Comparison of ENCODE assay signal across 14 mouse cellular contexts in genomic region chr7:89559105-89559504, GRCm38 (mm10). TPM values are rescaled to one million over a fixed set of nuclear protein-coding genes. Genes with fewer than 3 reads are reported as not detected.
"Had no signal": no experiment of that assay in that cellular context is flagged by ENCODE, and none has a peak within 500 bp of the region (broad histone marks: within the 10 kb centered on the region; RNA-seq: fewer than 3 reads in every experiment).

No protein-coding gene starts in this region.

- H3K27me3 ChIP-seq: limb, embryonic 13.5 days; liver, embryonic 12.5 days; liver, embryonic 15.5 days; lung, embryonic 15.5 days; midbrain, embryonic 13.5 days had no signal

- H3K4me3 ChIP-seq: limb, embryonic 10.5 days; limb, embryonic 13.5 days; liver, embryonic 12.5 days; liver, embryonic 15.5 days; lung, embryonic 15.5 days; megakaryocyte, embryonic 14.5 days; midbrain, embryonic 10.5 days; midbrain, embryonic 13.5 days had no signal

- H3K27ac ChIP-seq: kidney, postnatal 0 days; limb, embryonic 10.5 days; limb, embryonic 13.5 days; liver, embryonic 12.5 days; liver, embryonic 15.5 days; lung, embryonic 15.5 days; midbrain, embryonic 10.5 days; midbrain, embryonic 13.5 days had no signal

- H3K4me2 ChIP-seq: limb, embryonic 13.5 days; liver, embryonic 12.5 days; liver, embryonic 15.5 days; lung, embryonic 15.5 days; midbrain, embryonic 13.5 days had no signal

- H3K4me1 ChIP-seq: limb, embryonic 13.5 days; liver, embryonic 12.5 days; liver, embryonic 15.5 days; megakaryocyte, embryonic 14.5 days had no signal

- DNase-seq: liver; thymus, adult 18-20 months; thymus, postnatal 36 days had no signal

- H3K9me3 ChIP-seq: limb, embryonic 10.5 days; limb, embryonic 13.5 days; liver, embryonic 12.5 days; liver, embryonic 15.5 days; lung, embryonic 15.5 days; megakaryocyte, embryonic 14.5 days; midbrain, embryonic 10.5 days; midbrain, embryonic 13.5 days had no signal

- ATAC-seq: liver, embryonic 12.5 days; midbrain, embryonic 13.5 days; midbrain, embryonic 16.5 days had no signal

- H3K9ac ChIP-seq: limb, embryonic 13.5 days; liver, embryonic 12.5 days; liver, embryonic 15.5 days; lung, embryonic 15.5 days; midbrain, embryonic 13.5 days had no signal

- H3K36me3 ChIP-seq: limb, embryonic 10.5 days; limb, embryonic 13.5 days; liver, embryonic 12.5 days; liver, embryonic 15.5 days; lung, embryonic 15.5 days; midbrain, embryonic 10.5 days; midbrain, embryonic 13.5 days had no signal

RNA-seq across cellular contexts. Expression of gene Prss23, which starts 32.1 kb away (rescaled TPM):
- total RNA-seq: monocyte, adult 5-6 weeks had no signal
